Mouse (Mus musculus) erythroblast, adult 5-6 weeks (primary cell): Measurements from ENCODE around the gene Crtam. TPM values are rescaled to one million over a fixed set of nuclear protein-coding genes. Genes with fewer than 3 reads are reported as not detected.

Experiments used
- ATAC-seq: replicated peaks from 2 replicates; pipeline ENCODE4 v1.8.0; 2016; ENCODE audit warnings: moderate number of reproducible peaks, mild to moderate bottlenecking, moderate TSS enrichment, inconsistent platforms; ENCODE audit not compliant: poor library complexity, low FRiP score, severe bottlenecking
- total RNA-seq, 2 experiments: library from RNA; stranded (forward) in 1 of 2; stranded (reverse) in 1 of 2; fragments of 150-400 nt in 1 of 2; fragments of 200-764, 138-1000 nt in 1 of 2; gene quantifications; 2 replicates each; pipeline versions ENCODE4 v1.2.3 to v1.2.4; 2015 to 2017; ENCODE audit warnings: low replicate concordance in 2 of 2

Crtam gene
- total RNA-seq, 2 experiments from 2014 or later, result not detected

DNA sequence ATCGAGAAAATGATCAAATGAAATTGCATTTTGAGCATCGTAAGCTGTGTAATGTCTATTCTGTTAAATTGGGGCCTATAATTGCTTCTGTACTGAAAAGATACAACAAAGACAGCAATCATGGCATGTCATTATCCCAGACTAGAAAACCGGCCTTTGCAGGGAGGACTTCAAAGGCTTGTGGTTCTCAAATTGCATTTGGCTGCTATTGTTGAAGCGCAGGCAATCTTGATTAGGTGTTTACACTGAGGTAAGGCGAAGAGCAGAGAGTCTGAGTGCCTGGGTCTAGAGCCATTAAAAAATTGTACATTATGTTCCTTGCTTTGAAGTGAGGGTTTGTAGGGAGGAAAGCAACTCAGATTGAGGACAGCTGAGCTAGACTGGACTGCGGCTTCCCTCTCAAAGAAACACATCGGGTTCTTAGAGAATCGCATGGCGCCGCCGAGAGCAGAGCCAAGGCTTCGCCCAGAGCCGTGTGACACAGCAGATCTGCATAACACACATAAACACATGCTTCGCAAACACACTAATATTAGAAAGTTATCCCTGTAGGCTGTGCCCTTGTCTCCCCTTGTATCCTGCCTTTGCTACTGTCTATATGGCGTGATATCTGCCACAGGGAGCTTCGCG lies 77.0 kb downstream of the Crtam start:
- no peak for ATAC-seq

Other genes with a start within 250 kb of the Crtam start
- gene Hspa8, start 203.6 kb downstream of the Crtam start, total RNA-seq (2015; ENCODE audit: low replicate concordance), result 767 and 958 TPM in 2 replicates
- gene Hspa8, start 203.6 kb downstream of the Crtam start, total RNA-seq (2017; ENCODE audit: low replicate concordance), result 825 and 1,090 TPM in 2 replicates
- gene Bsx, start 130.5 kb downstream of the Crtam start, total RNA-seq (2015; ENCODE audit: low replicate concordance), result not detected in 2 replicates
- gene Bsx, start 130.5 kb downstream of the Crtam start, total RNA-seq (2017; ENCODE audit: low replicate concordance), result 0.14 TPM in 1 of 2 replicates, not detected in the other
- gene Jhy, start 40.5 kb downstream of the Crtam start, total RNA-seq (2015; ENCODE audit: low replicate concordance), result not detected in 2 replicates
- not detected in 2 replicates for gene Jhy, start 40.5 kb downstream of the Crtam start, total RNA-seq (2017; ENCODE audit: low replicate concordance)
- 1.9 and 3.1 TPM in 2 replicates for gene Ubash3b, start 157.1 kb upstream of the Crtam start, total RNA-seq (2015; ENCODE audit: low replicate concordance)
- gene Ubash3b, start 157.1 kb upstream of the Crtam start, total RNA-seq (2017; ENCODE audit: low replicate concordance), result 2.9 and 9.2 TPM in 2 replicates